Mouse (Mus musculus): ENCODE data around the gene Acot2. TPM values are rescaled to one million over a fixed set of nuclear protein-coding genes. Genes with fewer than 3 reads are reported as not detected.
"Not testable (repeated sequence)": the region's sequence is repeated elsewhere in the genome, so short reads cannot be mapped to it uniquely, and the experiment has no call there.

Gene Acot2
- polyA plus RNA-seq, 1 experiment from 2014 or later, result 78.0 TPM

- no peak overlapping the region for H3K4me2 ChIP-seq
Measured at GRCm38 (mm10) chr12:83998341-83999107, 10.9 kb downstream of the Acot2 start.

DNA sequence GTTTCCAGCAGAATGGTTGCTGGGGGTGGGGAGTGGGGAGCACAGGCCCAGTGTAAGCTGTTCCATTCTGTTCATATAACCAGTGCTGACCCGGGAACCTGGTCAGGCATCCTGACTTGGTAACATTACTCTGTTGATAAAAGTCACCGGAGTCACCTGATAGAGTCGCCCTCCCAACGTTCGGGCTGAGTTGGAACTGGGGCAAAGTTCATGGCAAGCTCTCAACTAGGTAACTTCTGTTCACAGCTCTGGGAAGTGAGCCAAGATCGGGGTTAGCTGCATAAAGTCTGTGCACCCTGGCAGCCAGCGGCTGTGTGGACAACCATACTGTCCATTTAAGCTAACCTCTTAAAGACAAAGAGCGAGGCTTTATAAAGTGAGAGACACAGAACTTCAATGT, 11.6 kb downstream of the Acot2 start:
- WGBS, result 15% methylated on average over 8 of the region's 8 CpGs
- Histone ChIP-seq H3K27ac (peak overlapping the region; percentile 65), H3K4me1 (replicated peaks) (peaks cover 23% of the 10 kb centered on the region), H3K4me3 (0 out of 2 replicates have a peak overlapping the region, but pooled peaks have one; percentile 1), H3K4me2 (peak overlapping the region; percentile 19; the same call in 1 of the 2 replicates)
- H3K36me3 ChIP-seq; H3K9ac ChIP-seq; H3K27me3 ChIP-seq; H3K9me3 ChIP-seq (replicated peaks): not testable (repeated sequence)
- peak; percentile 86; the same call in 1 of the 2 replicates for ATAC-seq (replicated peaks; ENCODE audit: insufficient number of reproducible peaks, insufficient read depth, low FRiP score, low read depth)

More at GRCm38 (mm10) chr12:83998341-83999107, 10.9 kb downstream of the Acot2 start:
- H3K27ac ChIP-seq, result peak overlapping the region; percentile 65
- H3K9ac ChIP-seq, result no peak overlapping the region
- peaks cover 23% of the 10 kb centered on the region for H3K4me1 ChIP-seq (replicated peaks)
- peaks cover 10% of the 10 kb centered on the region for H3K36me3 ChIP-seq
- no peaks in the 10 kb centered on the region for H3K9me3 ChIP-seq (replicated peaks)
- ATAC-seq (replicated peaks; ENCODE audit: insufficient number of reproducible peaks, insufficient read depth, low FRiP score, low read depth), result peak; percentile 45; the same call in 1 of the 2 replicates
- no peak overlapping the region for H3K4me3 ChIP-seq
- H3K27me3 ChIP-seq, result no peaks in the 10 kb centered on the region
- WGBS, result 49% methylated on average over 11 of the region's 11 CpGs

GRCm38 (mm10) chr12:84000418-84000817, 12.8 kb downstream of the Acot2 start:
- peaks cover 23% of the 10 kb centered on the region for H3K4me1 ChIP-seq (replicated peaks)
- no peak overlapping the region for H3K9ac ChIP-seq
- H3K36me3 ChIP-seq, result no peaks in the 10 kb centered on the region
- H3K4me2 ChIP-seq, result no peak overlapping the region
- ATAC-seq (replicated peaks; ENCODE audit: insufficient number of reproducible peaks, insufficient read depth, low FRiP score, low read depth), result no peak
- WGBS, result 53% methylated on average over 3 of the region's 3 CpGs
- no peaks in the 10 kb centered on the region for H3K27me3 ChIP-seq
- no peaks in the 10 kb centered on the region for H3K9me3 ChIP-seq (replicated peaks)
- no peak overlapping the region for H3K4me3 ChIP-seq
- 0 out of 2 replicates have a peak overlapping the region, but pooled peaks have one; percentile 65 for H3K27ac ChIP-seq

GRCm38 (mm10) chr12:84003866-84004265, 16.2 kb downstream of the Acot2 start:
- H3K9ac ChIP-seq, result no peak overlapping the region
- peaks cover 20% of the 10 kb centered on the region for H3K4me1 ChIP-seq (replicated peaks)
- ATAC-seq (replicated peaks; ENCODE audit: insufficient number of reproducible peaks, insufficient read depth, low FRiP score, low read depth), result no peak
- H3K27me3 ChIP-seq, result no peaks in the 10 kb centered on the region
- no peak overlapping the region for H3K4me2 ChIP-seq
- no peaks in the 10 kb centered on the region for H3K36me3 ChIP-seq
- no peak overlapping the region for H3K4me3 ChIP-seq
- H3K9me3 ChIP-seq (replicated peaks), result no peaks in the 10 kb centered on the region
- no peak overlapping the region for H3K27ac ChIP-seq
- 82% methylated on average over 1 of the region's 1 CpGs for WGBS

DNA sequence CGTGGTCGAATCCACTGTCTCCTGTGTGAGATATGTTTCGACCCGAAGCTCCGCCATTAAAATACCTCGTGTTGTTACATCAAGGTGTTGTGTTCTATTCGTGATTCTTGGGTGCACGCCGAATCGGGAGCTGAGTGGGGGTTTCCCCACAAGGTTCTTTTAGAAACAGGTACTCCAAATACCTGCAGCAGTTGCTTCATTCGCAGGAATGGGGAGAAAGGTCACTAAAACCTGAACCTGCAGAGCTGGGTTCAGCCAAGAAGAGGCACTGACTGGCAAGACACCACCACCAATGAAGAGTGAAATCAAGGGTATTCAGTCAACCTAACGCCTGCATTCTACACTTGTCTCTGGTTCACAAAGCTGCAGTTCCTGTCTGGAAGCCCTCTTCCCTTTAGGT, 20.6 kb downstream of the Acot2 start:
- Histone ChIP-seq H3K9ac (no peak overlapping the region), H3K4me2 (no peak overlapping the region)
- WGBS, result 82% methylated on average over 12 of the region's 12 CpGs

DNA sequence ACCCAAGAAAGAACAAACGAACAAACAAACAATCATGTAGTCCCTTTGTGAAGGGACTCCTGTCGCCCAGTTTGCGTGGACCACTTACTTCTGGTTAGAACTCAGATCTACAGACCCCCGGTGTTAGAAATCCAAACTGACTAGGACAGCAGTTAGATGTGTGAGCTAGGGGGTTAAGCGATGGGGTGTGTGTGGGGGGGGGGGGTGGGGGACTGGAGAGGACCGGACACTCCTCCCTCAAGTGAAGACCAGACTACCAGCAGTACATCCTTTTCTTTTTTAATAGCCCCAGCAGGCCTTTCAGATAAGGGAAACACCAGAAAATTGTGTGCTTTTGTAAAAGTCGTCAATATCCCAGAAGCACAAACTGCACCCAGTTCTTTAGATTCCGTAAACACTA, 21.1 kb downstream of the Acot2 start:
- H3K27me3 ChIP-seq, result no peaks in the 10 kb centered on the region
- H3K36me3 ChIP-seq, result no peaks in the 10 kb centered on the region
- H3K9ac ChIP-seq, result no peak overlapping the region
- 63% methylated on average over 8 of the region's 8 CpGs for WGBS
- H3K4me2 ChIP-seq, result peak overlapping the region; percentile 75
- no peak for ATAC-seq (replicated peaks; ENCODE audit: insufficient number of reproducible peaks, insufficient read depth, low FRiP score, low read depth)
- H3K4me3 ChIP-seq, result peak overlapping the region; percentile 58
- peaks cover 22% of the 10 kb centered on the region for H3K4me1 ChIP-seq (replicated peaks)
- H3K27ac ChIP-seq, result peak overlapping the region; percentile 59
- no peaks in the 10 kb centered on the region for H3K9me3 ChIP-seq (replicated peaks)

More for the DNA sequence above, 20.6 kb downstream of the Acot2 start:
- ATAC-seq (replicated peaks; ENCODE audit: insufficient number of reproducible peaks, insufficient read depth, low FRiP score, low read depth), result no peak
- no peak overlapping the region for H3K27ac ChIP-seq
- no peaks in the 10 kb centered on the region for H3K36me3 ChIP-seq
- H3K27me3 ChIP-seq, result no peaks in the 10 kb centered on the region
- no peaks in the 10 kb centered on the region for H3K9me3 ChIP-seq (replicated peaks)
- no peak overlapping the region for H3K4me3 ChIP-seq
- H3K4me1 ChIP-seq (replicated peaks), result peaks cover 22% of the 10 kb centered on the region

DNA sequence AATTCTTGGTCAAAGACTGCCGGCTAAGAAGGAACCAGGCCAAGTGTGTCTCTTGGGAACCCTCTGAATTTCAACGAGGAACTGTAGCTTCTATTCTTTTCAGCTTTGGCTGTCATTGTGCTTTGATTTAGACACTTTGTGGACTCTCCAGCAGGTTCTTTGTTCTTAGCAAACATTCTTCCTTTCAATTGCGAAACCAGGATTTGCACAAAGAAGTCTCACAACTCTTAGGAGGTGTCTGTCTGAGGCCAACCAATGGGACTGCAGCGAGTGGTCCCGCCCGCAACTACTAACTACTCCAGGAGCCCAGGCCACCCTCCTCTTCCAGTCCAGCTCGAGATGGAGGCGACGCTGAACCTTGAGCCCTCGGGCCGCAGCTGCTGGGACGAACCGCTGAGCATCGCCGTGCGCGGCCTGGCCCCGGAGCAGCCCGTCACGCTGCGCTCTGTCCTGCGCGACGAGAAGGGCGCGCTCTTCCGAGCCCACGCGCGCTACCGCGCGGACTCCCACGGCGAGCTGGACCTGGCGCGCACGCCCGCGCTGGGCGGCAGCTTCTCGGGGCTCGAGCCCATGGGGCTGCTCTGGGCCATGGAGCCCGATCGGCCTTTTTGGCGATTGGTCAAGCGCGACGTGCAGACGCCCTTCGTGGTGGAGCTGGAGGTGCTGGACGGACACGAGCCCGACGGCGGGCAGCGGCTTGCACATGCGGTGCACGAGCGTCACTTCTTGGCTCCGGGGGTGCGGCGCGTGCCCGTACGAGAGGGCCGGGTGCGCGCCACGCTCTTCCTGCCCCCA, 21.7 kb downstream of the Acot2 start, which contains the start of gene Acot1:
Gene Acot1, plus strand, starts transcription at position 320 of the 795 bp plus-strand sequence.
- H3K36me3 ChIP-seq; H3K27me3 ChIP-seq; H3K9me3 ChIP-seq (replicated peaks): not testable (repeated sequence)
- peak; percentile 93 for ATAC-seq (replicated peaks; ENCODE audit: insufficient number of reproducible peaks, insufficient read depth, low FRiP score, low read depth)
- peak within 1 kb of the TSS; percentile 59 for H3K27ac ChIP-seq
- H3K4me2 ChIP-seq, result peak within 1 kb of the TSS; percentile 75
- H3K4me1 ChIP-seq (replicated peaks), result peaks cover 22% of the 10 kb centered on the region
- peak within 1 kb of the TSS; percentile 58 for H3K4me3 ChIP-seq
- WGBS, result 1% methylated on average over 59 of the region's 70 CpGs
- peak within 1 kb of the TSS; percentile 60 for H3K9ac ChIP-seq

DNA sequence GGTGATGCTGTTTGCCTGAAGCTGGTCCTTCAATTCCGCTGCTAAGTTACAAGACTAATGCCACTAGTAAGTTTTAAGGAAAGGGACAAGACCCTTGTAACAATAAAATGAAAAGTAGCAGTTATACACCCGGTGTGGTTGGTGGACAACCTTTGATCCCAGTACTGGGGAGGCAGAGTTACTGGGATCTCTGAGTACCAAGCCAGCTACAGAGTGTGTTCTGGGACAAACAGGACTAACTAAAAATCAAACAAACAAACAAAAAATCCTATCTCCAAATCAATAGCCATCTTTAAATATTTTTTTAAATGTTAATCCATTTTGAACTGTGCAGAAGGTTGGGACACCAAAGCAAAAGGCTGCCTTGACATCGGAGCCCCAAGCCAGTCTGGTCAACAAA, 22.5 kb downstream of the Acot2 start:
- H3K27me3 ChIP-seq, result no peaks in the 10 kb centered on the region
- H3K9me3 ChIP-seq (replicated peaks), result no peaks in the 10 kb centered on the region
- H3K27ac ChIP-seq, result no peak overlapping the region
- WGBS, result 82% methylated on average over 3 of the region's 3 CpGs
- peaks cover 22% of the 10 kb centered on the region for H3K4me1 ChIP-seq (replicated peaks)
- H3K4me3 ChIP-seq, result peak overlapping the region; percentile 58
- peak overlapping the region; percentile 75 for H3K4me2 ChIP-seq
- no peaks in the 10 kb centered on the region for H3K36me3 ChIP-seq
- H3K9ac ChIP-seq, result no peak overlapping the region
- no peak for ATAC-seq (replicated peaks; ENCODE audit: insufficient number of reproducible peaks, insufficient read depth, low FRiP score, low read depth)

GRCm38 (mm10) chr12:84011251-84012040, 23.8 kb downstream of the Acot2 start:
- H3K36me3 ChIP-seq, result no peaks in the 10 kb centered on the region
- no peak overlapping the region for H3K9ac ChIP-seq
- 0 out of 2 replicates have a peak, but pooled peaks have one; percentile 18 for ATAC-seq (replicated peaks; ENCODE audit: insufficient number of reproducible peaks, insufficient read depth, low FRiP score, low read depth)
- WGBS, result 55% methylated on average over 12 of the region's 12 CpGs
- H3K4me2 ChIP-seq, result peak overlapping the region; percentile 31
- H3K9me3 ChIP-seq (replicated peaks), result no peaks in the 10 kb centered on the region
- 0 out of 2 replicates have a peak overlapping the region, but pooled peaks have one; percentile 9 for H3K4me3 ChIP-seq
- peaks cover 22% of the 10 kb centered on the region for H3K4me1 ChIP-seq (replicated peaks)
- no peak overlapping the region for H3K27ac ChIP-seq
- no peaks in the 10 kb centered on the region for H3K27me3 ChIP-seq

DNA sequence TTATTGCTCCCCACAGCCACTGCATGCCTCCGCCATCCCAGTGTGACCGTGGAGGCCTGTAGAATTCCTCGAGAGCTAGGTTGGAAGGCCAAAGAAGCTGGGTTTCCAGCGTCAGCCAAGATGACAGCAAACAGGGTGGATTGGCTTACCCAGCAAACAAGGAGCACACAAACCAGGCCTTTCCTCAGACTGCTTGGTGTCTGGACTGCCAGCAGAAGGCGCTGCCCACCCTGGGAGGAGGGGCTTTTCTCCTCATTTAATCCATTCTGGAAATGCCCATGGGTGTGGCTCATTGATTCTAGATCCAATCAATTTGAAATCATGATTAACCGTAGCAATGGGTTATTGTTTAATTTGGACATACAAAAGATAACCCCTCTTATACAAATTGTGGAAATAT, 25.5 kb downstream of the Acot2 start:
- H3K36me3 ChIP-seq, result no peaks in the 10 kb centered on the region; the same call in 1 of the 2 replicates
- H3K27me3 ChIP-seq, result no peaks in the 10 kb centered on the region
- no peak overlapping the region for H3K4me2 ChIP-seq
- ATAC-seq (replicated peaks; ENCODE audit: insufficient number of reproducible peaks, insufficient read depth, low FRiP score, low read depth), result no peak
- no peaks in the 10 kb centered on the region for H3K9me3 ChIP-seq (replicated peaks)
- H3K4me3 ChIP-seq, result no peak overlapping the region
- no peak overlapping the region for H3K27ac ChIP-seq
- peaks cover 22% of the 10 kb centered on the region for H3K4me1 ChIP-seq (replicated peaks)
- no peak overlapping the region for H3K9ac ChIP-seq
- 70% methylated on average over 6 of the region's 6 CpGs for WGBS

DNA sequence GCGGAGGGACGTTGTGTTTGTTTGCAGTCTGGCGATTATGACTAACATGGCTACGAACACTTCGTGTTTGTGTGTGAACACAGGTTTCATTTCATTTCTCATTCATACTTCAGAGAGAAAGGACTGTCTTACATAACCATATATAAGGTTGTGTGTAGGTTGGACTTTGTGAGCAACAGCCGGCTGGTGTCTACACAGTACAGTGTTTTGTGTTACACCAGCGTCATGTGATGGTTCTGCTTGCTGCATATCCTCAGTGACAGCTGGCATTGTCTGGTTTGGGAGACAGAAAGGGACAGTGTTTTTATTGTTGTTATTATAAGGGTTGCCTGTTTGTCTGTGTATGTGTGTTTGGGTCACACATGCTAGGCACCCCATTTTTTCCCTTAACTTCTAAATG, 26.0 kb downstream of the Acot2 start:
- WGBS, result 92% methylated on average over 7 of the region's 7 CpGs
- Histone ChIP-seq H3K36me3 (no peaks in the 10 kb centered on the region; the same call in 1 of the 2 replicates), H3K4me2 (no peak overlapping the region), H3K9ac (no peak overlapping the region), H3K27me3 (no peaks in the 10 kb centered on the region), H3K9me3 (replicated peaks) (no peaks in the 10 kb centered on the region), H3K27ac (no peak overlapping the region), H3K4me1 (replicated peaks) (peaks cover 17% of the 10 kb centered on the region), H3K4me3 (no peak overlapping the region)
- ATAC-seq (replicated peaks; ENCODE audit: insufficient number of reproducible peaks, insufficient read depth, low FRiP score, low read depth), result no peak
